Mouse (Mus musculus) gastrocnemius, postnatal 36 days (tissue): Measurements from ENCODE around the gene 6430548M08Rik. TPM values are rescaled to one million over a fixed set of nuclear protein-coding genes. Genes with fewer than 3 reads are reported as not detected.
A peak's percentile ranks its signal among the peaks of the same experiment; 100 is the strongest.

Experiments
- DNase-seq, 2 experiments: peaks; one replicate each; pipeline ENCODE4 v3.0.0; 2022
- intact Hi-C: fragments of 180-260 bp; cut with DNase I; formaldehyde crosslinking; loops from one replicate; pipeline ENCODE4 v1.15.1; 2025
- long read RNA-seq, 2 experiments: library from polyadenylated mRNA; stranded (forward); transcript quantifications; one replicate each; pipeline ENCODE4 v2.0.0; 2021
- total RNA-seq, 2 experiments: library from RNA; stranded (reverse); gene quantifications; 2 replicates each; pipeline ENCODE4 v1.2.3; 2021

The 6430548M08Rik gene
- 10 to 100 TPM; 29.0 to 41.6 TPM for total RNA-seq
- long read RNA-seq, experiment 1, partial matches to known transcripts: 3 of 15 reads
- long read RNA-seq, experiment 1, other reads (novel, unspliced or antisense): 12 of 15 reads
- long read RNA-seq, experiment 2, full-length matches to known transcripts: 2 of 17 reads
- long read RNA-seq, experiment 2, partial matches to known transcripts: 2 of 17 reads
- long read RNA-seq, experiment 2, other reads (novel, unspliced or antisense): 13 of 17 reads

- peak; percentile 100 for DNase-seq
- intact Hi-C loops: no loop called here
These were observed at the start of gene 6430548M08Rik for GRCm38 (mm10) chr8:120113758-120114255. 6430548M08Rik (plus strand) TSS chr8:120114152.

GRCm38 (mm10) chr8:120065611-120066010 lies 48.3 kb upstream of the 6430548M08Rik start:
- intact Hi-C loops: loop anchor here (5.0 kb wide), 1 partner anchor 63 kb away; no protein-coding TSS in a partner anchor

GRCm38 (mm10) chr8:120066226-120066625 lies 47.7 kb upstream of the 6430548M08Rik start:
- DNase-seq: no peak
- intact Hi-C loops: loop anchor here (5.0 kb wide), 1 partner anchor 64 kb away; no protein-coding TSS in a partner anchor

More at GRCm38 (mm10) chr8:120065611-120066010, 48.3 kb upstream of the 6430548M08Rik start:
- no peak for DNase-seq

- peak; percentile 77 to 83 for DNase-seq
- intact Hi-C loops: loop anchor here (5.0 kb wide), 1 partner anchor 66 kb away; no protein-coding TSS in a partner anchor
These were observed 45.9 kb upstream of the 6430548M08Rik start for GRCm38 (mm10) chr8:120067936-120068668.

GRCm38 (mm10) chr8:120071684-120072083 lies 42.3 kb upstream of the 6430548M08Rik start:
- DNase-seq: peak; percentile 83 to 88
- intact Hi-C loops: loop anchor here (5.0 kb wide), 2 partner anchors 79 to 289 kb away; partner anchors contain the start of gene Crispld2

- DNase-seq: peak in 1 of 2 experiments; percentile 44
- intact Hi-C loops: loop anchor here (5.0 kb wide), 2 partner anchors 80 to 290 kb away; partner anchors contain the start of gene Crispld2
These were observed 41.7 kb upstream of the 6430548M08Rik start for GRCm38 (mm10) chr8:120072259-120072658.

- intact Hi-C loops: loop anchor here (5.0 kb wide), 2 partner anchors 81 to 291 kb away; partner anchors contain the start of gene Crispld2
- DNase-seq: peak in 1 of 2 experiments; percentile 41
These were observed 41.1 kb upstream of the 6430548M08Rik start for GRCm38 (mm10) chr8:120072827-120073226.

- intact Hi-C loops: loop anchor here (5.0 kb wide), 2 partner anchors 82 to 292 kb away; partner anchors contain the start of gene Crispld2
- DNase-seq: no peak
These were observed 39.4 kb upstream of the 6430548M08Rik start for GRCm38 (mm10) chr8:120074516-120074915.

GRCm38 (mm10) chr8:120075347-120075746 lies 38.6 kb upstream of the 6430548M08Rik start:
- intact Hi-C loops: no loop called here
- no peak for DNase-seq

- intact Hi-C loops: loop anchor here (1.0 kb wide), 1 partner anchor 134 kb away; no protein-coding TSS in a partner anchor
- peak; percentile 63 to 64 for DNase-seq
These were observed 35.9 kb upstream of the 6430548M08Rik start for GRCm38 (mm10) chr8:120078080-120078479.

- DNase-seq: no peak
These were observed 34.6 kb upstream of the 6430548M08Rik start for GRCm38 (mm10) chr8:120079361-120079760.

GRCm38 (mm10) chr8:120083261-120083660 lies 30.7 kb upstream of the 6430548M08Rik start:
- DNase-seq: no peak
- intact Hi-C loops: loop anchor here (10.0 kb wide), 1 partner anchor 378 kb away; the partner anchor contains the start of gene Atp2c2

More at GRCm38 (mm10) chr8:120079361-120079760, 34.6 kb upstream of the 6430548M08Rik start:
- intact Hi-C loops: no loop called here

GRCm38 (mm10) chr8:120084783-120085182 lies 29.2 kb upstream of the 6430548M08Rik start:
- intact Hi-C loops: loop anchor here (10.0 kb wide), 1 partner anchor 380 kb away; the partner anchor contains the start of gene Atp2c2
- no peak for DNase-seq

GRCm38 (mm10) chr8:120089511-120089910 lies 24.4 kb upstream of the 6430548M08Rik start:
- intact Hi-C loops: loop anchor here (10.0 kb wide), 1 partner anchor 385 kb away; the partner anchor contains the start of gene Atp2c2

GRCm38 (mm10) chr8:120091032-120091431 lies 22.9 kb upstream of the 6430548M08Rik start:
- intact Hi-C loops: no loop called here

More at GRCm38 (mm10) chr8:120089511-120089910, 24.4 kb upstream of the 6430548M08Rik start:
- no peak for DNase-seq

GRCm38 (mm10) chr8:120093103-120093502 lies 20.8 kb upstream of the 6430548M08Rik start:
- no peak for DNase-seq
- intact Hi-C loops: no loop called here

More at GRCm38 (mm10) chr8:120091032-120091431, 22.9 kb upstream of the 6430548M08Rik start:
- DNase-seq: no peak

GRCm38 (mm10) chr8:120094801-120095200 lies 19.2 kb upstream of the 6430548M08Rik start:
- intact Hi-C loops: no loop called here
- no peak for DNase-seq

GRCm38 (mm10) chr8:120096486-120096885 lies 17.5 kb upstream of the 6430548M08Rik start:
- DNase-seq: no peak
- intact Hi-C loops: no loop called here

GRCm38 (mm10) chr8:120100388-120101067 lies 13.4 kb upstream of the 6430548M08Rik start:
- intact Hi-C loops: no loop called here
- no peak for DNase-seq
